Mouse (Mus musculus) NIH3T3 (cell line): Measurements from ENCODE around the gene Stx8.

Source experiments
- DNase-seq: peaks from one replicate; pipeline ENCODE4 v3.0.0-alpha.2; 2012; ENCODE audit warnings: low read depth

The Stx8 gene

DNA sequence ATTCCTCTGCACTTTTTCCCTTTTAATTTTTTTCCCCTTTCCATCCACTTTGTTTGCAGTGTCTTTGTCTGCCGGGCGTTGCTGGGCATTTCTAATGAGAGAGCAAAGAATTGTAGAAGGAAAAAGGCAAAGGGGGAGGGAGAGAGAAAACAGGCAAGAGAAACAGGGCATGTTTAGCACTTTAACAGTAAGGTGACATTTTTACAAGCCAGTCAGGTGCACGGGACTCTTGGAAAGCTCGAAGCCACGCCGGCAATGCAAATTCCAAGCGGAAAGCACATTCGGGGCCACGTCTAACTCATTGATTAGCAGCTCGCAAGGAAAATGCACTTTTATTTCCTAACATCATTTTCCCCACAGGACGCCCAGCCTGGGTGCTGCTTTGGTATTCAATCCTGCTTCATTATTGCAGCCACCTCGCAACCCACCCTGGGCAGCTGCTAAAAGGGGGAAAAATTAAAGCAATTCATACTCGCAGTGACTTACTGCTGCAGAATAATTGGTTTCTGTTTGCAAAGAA, 179.1 kb downstream of the Stx8 start:
- DNase-seq, result no peak

DNA sequence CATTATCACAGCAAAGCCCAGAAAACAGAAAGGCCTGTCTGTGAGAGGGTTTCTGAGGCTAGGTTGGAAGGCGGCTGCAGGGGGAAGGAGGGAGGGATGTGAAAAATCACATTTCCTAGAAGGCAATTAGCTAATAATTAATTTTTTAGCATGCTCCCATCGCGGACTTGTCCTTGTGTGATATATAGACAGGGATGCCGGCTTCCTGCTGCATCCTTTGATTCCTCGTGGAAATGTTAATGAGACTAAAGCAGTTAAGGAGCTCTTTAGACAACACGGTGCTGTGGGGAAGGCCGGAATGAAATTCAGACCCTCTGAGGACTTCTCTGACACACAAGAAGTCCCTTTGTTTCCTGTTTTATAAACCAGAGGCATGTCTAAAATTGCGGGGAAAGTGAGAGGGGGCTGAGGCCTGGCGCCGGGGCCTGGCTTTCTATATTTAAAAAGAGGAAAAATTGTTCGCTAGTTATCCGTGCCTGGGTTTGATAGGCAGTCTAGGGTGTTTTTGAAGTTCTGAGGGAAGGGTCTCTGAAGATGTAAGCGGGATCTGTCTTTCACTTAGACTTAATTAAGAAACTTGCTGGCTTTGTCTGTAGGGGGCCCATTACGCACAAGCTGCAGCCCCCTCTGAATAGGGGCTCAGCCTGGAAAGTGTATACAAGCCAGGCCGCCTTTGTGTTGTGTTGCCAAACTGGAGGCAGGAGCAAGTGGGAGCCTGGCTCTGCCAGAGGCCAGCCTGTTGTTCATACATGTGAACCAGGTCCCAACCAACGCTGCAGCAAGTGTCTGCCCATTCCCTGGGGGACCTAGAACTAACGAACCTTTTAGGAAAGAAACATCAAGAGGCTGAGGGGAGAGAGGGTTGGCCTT, 179.8 kb downstream of the Stx8 start:
- DNase-seq, result no peak

DNA sequence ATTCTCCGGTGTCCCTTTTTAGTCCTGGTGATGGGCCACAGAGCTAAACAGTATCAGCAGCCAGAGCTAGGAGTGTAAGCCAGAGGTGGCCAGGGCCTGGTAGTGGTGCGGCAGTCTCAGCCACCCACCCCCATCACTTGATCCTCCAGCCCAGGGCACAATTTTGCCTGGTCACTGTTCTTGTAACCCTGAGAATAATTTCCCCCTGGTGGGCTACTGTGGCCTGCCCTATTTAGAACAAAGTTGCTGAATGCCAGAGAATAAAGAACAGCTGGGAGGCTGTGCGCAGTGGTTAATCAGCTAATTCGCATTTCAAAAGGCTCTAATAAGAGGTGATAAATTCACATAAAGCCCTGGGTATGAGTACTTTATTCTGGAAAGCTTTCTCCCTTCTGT, 180.5 kb downstream of the Stx8 start:
- DNase-seq, result no peak

- no peak for DNase-seq
Observed at GRCm38 (mm10) chr11:68150938-68151337, 184.9 kb downstream of the Stx8 start.

- peak; percentile 78 for DNase-seq
Observed at GRCm38 (mm10) chr11:68155821-68156220, 189.8 kb downstream of the Stx8 start.

- DNase-seq, result no peak
Observed at GRCm38 (mm10) chr11:68158166-68158565, 192.2 kb downstream of the Stx8 start.

DNA sequence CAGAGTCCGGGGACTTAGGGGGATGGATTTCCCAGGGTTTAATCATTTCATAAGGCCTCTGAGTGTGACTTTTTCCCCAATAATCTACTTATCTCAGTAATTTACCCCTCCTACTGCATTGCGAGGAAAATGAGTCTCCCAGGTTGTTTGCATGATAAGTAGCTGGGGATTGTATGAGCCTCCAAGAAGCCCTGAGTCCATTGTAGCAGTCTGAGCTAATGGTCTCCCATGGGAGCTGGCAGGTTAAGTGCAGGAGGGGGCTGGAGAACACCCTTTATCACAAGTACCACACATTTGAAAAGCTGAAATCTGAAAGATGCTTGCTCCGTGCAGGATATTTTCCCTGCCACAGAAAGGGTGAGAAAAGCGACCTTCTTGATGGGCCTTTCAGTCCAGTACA, 193.9 kb downstream of the Stx8 start:
- DNase-seq, result no peak

- no peak for DNase-seq
Observed at GRCm38 (mm10) chr11:68164408-68164807, 198.4 kb downstream of the Stx8 start.

GRCm38 (mm10) chr11:68168427-68168826, 202.4 kb downstream of the Stx8 start:
- DNase-seq, result no peak

DNA sequence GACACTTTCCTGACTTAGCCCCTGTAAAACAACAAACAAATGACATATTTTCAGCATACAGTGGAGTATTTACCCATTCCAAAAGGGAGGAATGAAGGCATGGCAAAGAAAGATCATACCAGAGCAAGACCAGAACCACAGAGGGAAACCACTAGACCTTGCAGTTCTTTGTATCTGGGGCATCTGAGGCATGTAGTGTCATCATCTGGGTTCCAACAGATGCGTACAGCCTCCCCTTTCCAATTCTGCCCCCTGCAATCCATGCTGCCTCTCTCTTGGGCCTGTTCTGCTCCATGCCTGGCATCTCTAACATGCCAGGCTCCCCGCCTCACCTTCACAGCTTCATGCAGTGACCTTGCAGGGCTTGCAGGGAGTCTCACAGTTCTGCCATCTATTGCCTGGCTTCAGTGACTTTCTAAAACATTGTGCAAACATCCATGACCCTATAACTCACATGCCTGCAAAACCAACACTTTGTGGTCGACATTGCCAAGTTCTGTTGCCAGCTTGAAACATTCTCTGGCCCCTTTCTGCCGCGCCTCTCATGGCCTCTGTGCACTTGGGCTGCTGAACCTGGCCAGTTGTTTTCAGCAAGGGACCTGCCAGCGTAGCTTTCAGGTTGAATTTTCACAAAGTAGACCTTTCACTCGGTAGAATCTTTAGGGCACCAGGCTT, 206.1 kb downstream of the Stx8 start:
- DNase-seq, result peak; percentile 33

GRCm38 (mm10) chr11:68172648-68173045, 206.7 kb downstream of the Stx8 start:
- no peak for DNase-seq

DNA sequence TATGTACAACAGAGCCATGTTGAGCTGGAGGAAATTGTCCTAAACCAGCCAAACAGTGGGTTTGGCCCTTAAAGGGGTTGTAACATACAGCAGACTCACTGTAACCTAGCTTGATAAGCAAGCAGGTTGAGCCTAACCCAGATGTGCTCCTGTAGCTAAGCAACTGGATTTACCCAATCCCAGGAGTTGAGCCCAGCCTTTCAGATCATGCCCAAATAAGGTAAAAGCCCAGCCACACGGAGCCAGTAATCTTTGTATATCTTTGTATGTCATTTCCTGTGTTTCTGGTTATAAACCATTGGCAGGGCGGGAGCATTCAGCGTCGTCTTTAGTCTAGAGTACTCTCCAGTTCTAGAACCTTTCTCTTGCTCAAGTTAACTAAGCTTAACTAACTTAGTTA, 210.6 kb downstream of the Stx8 start:
- DNase-seq, result peak; percentile 61

GRCm38 (mm10) chr11:68177415-68177814, 211.4 kb downstream of the Stx8 start:
- DNase-seq, result no peak

GRCm38 (mm10) chr11:68185647-68186046, 219.7 kb downstream of the Stx8 start:
- DNase-seq, result no peak

DNA sequence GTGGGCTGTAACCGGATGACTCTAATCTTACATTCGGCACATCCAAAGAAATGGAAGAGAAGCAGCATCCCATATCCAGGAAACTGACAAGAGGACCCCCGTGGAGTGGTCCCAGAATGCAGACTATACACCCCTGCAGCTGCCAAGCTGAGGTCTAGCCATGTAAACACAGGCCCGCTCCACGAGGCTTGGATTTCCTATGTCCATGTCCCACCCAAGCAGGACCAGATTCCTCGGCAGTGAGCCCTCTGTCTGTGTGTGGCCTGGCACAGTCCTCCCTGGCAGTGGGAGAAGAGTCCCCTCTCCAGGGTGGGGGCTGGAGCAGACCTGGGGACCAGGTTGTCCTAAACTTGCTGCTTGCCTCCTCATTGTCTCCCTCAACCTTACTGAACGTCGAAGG, 221.2 kb downstream of the Stx8 start:
- DNase-seq, result no peak

- no peak for DNase-seq
Observed at GRCm38 (mm10) chr11:68188695-68189201, 222.8 kb downstream of the Stx8 start.

GRCm38 (mm10) chr11:68190849-68191248, 224.9 kb downstream of the Stx8 start:
- no peak for DNase-seq

DNA sequence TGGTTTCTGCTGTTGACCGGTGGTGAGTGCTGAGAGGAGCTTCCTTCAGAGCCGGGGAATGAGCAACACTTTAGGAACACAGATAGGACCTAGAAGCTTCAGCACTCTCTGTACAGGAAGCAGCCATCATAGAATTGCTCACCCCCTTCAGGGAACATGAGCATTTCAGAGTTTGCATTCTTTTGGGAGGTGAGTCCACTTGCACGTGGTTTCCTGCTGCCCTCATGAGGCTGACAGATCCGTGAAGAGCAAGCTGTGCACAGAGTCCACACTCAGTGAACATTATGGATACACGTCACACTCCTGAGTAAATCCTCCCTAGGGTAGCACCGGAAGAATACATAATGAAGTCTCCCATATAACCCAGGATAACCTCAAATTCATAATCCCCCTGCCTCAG, 229.2 kb downstream of the Stx8 start:
- peak; percentile 70 for DNase-seq

DNA sequence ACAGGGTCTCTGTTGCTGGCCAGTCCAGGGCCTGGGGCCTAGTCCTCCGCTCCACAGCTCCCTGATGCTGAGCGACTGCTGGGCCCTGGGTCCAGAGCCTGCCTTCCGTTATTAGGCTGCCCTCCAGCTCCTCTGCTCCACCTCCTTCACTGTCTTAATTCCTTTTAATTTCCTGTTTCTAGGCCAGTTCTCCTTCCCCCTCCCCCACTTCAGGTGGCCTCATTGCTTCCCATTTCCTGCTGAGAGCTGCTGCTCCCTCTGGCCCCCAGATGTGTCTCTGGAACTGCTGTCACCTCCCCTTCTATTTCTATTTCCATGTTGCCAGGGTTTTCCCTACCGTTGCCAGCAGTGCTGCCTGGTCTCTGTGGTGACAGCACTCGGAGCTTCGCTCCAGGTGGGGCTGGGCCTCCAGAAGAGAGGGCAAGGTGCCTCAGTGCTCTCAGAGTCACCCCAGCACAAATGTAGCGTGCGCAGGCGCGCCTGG, 229.7 kb downstream of the Stx8 start:
- no peak for DNase-seq

GRCm38 (mm10) chr11:68196566-68196965, 230.6 kb downstream of the Stx8 start:
- no peak for DNase-seq

DNA sequence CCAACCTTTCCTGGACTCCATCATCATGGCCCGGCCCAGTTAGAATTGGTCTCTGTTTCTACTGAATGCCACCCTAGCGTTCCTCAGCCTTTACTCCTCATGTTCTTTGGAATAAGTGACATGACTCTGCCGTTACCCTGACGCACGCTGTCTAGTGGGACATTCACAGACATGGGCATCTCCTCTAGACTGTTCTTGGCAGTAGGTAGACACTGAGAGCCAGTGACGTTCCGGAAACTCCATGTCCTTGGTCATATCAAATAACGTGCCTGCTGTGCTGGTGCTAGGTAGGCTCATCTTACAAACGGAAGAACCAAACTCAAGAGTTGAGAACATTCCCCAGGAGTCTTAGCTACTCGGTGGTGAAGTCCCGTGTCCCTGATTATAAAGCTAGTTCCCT, 231.5 kb downstream of the Stx8 start:
- no peak for DNase-seq

DNA sequence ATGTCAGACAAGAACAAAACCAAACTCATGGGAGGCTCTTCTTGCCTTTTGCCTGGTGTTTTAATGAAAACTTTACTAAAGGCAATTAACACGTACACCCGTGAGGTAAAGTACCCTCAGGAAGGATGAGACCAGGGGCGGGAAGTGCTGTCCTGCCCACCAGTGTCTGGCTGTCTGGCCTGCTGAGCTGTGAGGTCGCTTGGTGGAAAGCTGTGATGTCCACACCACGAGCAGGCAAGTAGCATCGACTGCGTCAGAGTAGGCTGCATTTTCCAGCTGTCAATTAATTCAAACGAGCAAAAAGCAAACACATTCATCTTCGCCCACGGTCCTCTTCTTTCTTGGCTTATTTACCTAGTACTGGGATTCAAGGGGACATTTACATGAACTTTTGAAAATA, 232.7 kb downstream of the Stx8 start:
- no peak for DNase-seq

DNA sequence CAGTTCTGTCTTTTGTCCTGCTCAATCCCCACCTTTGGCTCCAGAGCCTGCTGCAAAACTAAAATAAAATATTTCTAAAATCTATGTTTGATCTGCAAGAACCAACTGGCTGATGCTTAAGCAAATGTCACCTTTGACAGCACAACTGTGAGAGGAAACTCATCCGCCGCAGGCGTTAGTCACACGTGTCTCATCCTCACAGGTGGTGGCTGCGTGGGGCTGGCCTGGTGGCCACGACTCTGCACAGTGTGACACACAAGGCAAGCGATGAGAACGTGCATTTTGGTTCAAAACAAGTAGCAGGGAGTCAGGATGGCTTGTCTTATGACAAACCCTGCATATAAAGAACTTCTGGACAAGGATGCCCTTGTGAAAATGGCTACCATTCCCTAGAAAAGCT, 233.1 kb downstream of the Stx8 start:
- no peak for DNase-seq
